Mouse (Mus musculus): ENCODE results near the gene Gkap1.

Gene Gkap1

DNA sequence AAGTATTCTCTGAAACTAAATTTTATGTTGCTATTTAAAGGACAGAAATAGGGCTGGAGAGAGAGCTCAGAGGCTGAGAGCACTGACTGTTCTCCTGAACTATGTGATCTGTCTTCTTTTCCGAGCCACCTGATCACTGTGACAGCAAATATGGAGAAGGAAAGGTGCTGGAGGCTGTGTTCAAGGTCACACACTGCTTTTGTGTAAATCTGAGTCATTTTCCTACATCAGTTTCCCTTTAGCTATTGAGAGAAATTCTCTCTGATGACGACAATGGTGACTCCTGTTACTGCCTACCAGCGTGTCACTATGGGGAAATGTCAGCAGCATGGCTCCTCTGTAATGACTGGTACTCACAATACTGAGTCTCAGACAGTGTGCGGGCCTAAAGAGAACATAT, 13.8 kb downstream of the Gkap1 start:
- DNase-seq: no peak

DNA sequence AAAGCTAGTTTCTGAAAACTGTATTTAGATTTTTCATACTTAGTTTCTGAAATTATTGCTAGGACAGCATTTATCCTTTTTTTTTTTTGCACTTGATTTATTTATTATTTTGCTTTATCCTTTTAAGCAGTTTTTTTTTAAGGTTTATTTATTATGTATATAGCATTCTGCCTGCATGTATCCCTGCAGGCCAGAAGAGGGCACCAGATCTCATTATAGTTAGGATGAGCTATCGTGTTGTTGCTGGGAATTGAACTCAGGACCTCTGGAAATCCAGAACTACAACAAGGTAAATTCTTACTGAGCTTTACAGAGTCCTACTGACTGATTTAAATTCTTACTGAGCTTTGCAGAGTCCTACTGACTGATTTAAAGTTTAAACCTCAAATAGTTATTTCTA, 22.2 kb downstream of the Gkap1 start:
- DNase-seq: no peak

DNA sequence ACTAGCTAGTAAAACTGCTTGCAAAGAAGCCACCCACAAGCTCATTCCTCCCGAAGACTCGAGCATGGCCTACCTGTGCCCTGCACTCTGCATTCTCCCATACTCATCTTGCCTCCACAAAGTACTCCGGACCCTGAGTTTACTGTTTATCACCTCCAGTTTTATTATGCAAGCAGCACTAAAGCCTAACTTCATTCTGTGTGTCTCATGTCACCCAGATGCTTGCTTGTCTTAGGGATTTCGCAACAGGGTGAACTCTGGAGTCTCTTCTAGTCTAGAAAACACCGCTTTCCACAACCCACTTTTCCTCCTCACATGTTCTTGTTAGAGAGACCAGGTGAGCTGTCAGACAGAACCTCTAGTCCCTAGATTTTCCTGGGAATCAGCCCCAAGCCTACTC, 26.5 kb downstream of the Gkap1 start:
- no peak for DNase-seq

DNA sequence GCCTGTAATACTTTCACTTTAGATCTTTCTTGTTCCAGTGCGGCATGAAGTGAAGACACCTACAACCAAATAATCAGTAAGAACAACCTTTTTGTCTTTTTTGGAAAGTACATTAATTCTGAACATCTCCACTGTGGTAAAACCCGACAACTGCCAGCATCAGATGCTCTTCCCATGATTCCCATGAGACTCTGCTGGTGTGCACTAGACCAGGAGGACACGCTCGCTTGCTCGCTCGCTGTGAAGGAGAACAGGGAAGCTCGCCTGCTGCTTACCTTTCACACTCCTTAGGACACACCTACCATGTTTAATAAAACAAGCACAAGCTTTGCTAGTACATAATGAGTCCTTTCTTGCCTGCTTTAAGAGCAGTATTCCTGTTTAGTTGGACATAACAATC, 39.0 kb downstream of the Gkap1 start:
- no peak for DNase-seq

DNA sequence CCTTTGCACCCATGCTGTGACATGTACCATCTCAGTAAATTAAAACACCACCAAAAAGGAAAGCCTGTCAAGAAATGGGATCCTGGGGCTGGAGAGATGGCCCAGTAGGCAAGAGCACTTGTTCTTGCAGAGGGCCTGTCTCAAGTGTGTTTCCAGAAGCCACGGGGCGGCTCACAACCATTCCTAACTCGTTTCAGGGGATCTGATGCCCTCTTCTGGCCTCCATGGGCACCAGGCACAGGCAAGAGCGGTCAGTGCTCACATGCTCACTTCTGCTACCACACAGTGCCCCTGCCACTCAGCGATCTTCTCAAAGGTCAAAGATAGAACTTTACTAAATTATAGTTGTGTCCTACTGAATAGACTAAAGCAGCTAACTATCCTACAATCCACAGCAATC, 42.9 kb downstream of the Gkap1 start:
- peak; percentile 60 to 77 for DNase-seq

DNA sequence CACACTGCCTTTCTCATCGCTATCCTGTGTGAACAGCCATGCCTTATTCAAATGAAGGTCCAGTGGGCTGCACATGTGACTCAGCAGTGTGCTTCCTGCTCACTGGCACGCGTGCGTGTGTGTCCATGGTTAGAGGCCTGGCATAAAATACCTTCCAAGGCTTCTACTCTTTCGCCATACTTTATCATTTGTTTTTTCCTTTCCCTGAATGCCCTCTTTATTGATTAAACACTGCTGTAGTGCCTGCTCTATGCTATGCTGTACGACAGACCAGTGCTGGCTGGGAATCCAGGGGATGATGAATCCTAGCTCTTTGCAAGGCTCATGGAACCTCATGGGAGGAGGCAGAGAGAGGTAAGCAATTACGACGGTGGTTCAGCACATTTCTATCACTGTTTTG, 43.4 kb downstream of the Gkap1 start:
- no peak for DNase-seq

DNA sequence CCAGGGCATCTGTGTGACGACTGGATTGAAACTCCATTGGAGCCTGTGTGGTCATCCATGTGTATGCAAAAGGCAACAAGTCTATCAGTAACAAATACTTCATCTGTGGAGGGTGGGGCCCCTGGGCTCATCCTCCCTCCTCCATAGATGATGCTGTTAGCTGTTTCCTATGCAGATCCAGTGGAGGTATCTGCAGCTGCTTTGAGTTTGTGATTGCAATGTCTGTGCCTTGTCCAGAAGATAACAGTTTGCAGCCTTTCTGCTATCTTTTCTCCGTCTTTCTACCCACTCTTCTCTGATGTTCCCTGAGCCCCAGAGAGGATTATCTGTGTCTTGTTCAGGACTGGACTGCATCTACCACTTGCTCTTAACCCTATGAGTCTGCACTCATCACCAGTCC, 46.9 kb downstream of the Gkap1 start:
- no peak for DNase-seq

DNA sequence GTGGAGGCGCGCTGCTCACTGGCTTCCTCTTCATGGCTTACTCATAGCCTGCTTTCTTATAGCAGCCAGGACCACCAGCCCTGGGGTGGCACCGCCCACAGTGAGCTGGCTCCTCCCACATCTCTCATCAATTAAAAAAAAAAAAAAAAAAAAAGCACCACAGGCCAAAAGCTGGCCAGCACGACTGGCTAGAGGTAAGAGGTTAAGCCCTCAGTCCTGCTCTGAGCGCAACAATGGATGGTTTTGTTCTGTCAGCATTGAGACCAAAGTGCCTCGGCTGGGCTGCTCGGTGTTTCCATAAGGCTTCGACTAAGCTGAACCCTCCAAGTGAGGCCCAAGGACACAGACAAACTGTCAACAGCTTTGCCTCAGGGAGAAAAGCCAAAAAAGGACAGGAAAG, 49.8 kb downstream of the Gkap1 start:
- DNase-seq: no peak

DNA sequence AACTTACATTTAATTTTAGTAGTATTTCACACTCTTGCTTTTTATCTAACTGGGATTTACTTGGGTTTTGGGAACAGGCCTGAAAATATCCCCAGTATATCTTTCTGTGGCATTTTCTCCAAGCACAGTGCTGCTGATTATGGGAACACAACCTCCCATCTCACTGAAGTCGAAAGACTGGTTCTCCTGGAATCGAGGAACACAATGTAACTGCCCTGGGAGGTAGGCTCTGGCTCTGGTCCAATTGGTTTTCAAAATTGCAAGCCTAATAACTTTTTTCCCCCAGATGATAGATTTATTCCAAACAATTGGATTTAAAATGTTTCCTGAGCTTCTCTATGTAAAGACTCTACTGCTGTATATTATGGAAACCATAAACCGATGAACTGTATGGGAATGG, 55.3 kb downstream of the Gkap1 start:
- DNase-seq: peak; percentile 47 to 72

DNA sequence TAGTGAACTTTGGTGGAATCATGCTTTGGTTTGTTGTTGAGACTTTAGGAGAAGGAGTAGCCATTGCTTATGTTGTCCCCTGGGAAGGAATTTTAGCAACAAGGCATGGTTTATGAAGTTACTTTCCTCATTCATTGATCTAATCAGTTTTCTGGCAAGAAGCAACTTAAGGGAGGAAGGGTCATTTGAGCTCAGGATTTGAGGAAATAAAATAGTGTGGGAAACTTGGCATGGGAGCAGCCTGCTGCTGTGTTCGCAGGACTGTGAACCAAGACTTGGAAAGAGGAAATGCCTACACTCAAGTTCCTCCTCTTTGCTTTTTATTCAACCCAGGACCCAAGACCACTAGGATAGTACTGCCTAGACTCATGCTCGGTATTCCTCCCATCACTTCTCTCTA, 58.0 kb downstream of the Gkap1 start:
- DNase-seq: no peak

DNA sequence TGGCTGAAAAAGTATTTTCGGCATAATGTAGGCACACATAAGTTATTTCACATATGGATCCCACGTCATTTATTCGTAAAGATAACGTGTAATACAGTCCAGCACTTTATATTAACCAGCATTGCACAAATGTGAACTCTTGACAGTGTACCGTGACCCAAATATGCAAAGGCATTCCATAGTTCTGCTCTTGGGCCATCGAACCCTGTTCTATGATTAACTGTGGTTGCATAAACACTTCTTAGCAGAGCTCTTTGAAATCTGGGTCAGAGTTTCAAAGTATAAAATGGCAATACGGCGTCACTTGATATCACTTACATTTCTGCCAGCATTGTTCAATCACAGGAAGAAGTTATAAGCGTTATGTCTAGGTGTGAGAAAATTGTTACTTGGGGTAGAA, 59.1 kb downstream of the Gkap1 start:
- DNase-seq: peak in 1 of 2 experiments; percentile 33

DNA sequence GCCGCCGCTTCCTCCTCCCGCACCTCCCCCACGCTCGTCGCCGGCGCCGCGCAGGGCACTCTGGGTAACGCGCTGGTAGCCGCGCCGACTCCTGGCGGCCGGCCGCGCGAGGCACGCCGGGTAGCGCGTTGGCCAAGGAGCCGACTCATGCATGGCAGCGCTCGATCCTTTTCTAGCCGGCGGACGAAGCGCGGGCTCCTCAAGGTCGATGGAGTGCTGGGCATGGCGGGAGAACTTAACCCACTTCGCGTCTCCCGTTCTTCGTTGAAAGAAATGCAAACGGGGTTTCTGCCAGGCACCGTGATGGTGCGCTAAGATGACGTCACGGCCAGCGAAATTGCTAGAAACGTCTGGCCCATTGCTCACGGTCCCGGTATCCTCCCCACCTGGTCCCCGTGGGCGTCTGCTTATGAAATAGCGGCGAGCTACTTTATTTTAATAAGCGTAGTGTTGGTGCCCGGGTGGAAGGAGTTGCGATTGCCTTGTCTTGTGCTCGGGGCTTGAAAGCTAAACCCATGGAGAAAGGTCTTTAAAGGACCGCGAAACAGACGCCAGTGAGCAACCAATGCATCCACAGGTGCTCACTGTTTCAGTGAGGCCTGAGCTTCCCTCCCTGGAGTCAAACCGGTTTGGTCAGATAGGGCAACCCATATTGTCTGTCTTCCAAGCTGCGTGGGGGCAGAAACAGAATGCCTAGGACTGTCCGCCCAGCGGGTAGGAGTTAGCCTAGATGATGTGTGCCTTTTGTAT, 59.7 kb downstream of the Gkap1 start, which contains the start of gene Ubqln1:
TSS of gene Ubqln1 (minus strand) at position 62 of the 750 bp plus-strand sequence.
- DNase-seq: peak; percentile 86 to 89

DNA sequence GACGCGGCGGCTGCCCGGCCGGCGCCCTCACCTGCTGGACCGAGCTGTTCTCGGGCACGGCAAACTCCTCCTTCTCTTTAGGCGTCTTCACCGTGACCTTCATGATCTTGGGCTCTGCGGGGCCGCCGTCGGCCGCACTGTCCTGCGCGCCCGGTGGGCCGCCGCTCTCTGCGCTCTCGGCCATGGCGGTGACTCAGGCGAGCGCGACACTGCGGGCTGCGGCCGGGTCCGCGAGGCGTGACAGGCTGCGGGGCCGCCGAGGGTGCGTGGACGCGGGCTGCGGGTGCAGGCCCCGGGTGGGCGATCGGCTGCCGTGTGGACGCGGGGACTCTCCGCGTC, 60.3 kb downstream of the Gkap1 start:
- DNase-seq: no peak

DNA sequence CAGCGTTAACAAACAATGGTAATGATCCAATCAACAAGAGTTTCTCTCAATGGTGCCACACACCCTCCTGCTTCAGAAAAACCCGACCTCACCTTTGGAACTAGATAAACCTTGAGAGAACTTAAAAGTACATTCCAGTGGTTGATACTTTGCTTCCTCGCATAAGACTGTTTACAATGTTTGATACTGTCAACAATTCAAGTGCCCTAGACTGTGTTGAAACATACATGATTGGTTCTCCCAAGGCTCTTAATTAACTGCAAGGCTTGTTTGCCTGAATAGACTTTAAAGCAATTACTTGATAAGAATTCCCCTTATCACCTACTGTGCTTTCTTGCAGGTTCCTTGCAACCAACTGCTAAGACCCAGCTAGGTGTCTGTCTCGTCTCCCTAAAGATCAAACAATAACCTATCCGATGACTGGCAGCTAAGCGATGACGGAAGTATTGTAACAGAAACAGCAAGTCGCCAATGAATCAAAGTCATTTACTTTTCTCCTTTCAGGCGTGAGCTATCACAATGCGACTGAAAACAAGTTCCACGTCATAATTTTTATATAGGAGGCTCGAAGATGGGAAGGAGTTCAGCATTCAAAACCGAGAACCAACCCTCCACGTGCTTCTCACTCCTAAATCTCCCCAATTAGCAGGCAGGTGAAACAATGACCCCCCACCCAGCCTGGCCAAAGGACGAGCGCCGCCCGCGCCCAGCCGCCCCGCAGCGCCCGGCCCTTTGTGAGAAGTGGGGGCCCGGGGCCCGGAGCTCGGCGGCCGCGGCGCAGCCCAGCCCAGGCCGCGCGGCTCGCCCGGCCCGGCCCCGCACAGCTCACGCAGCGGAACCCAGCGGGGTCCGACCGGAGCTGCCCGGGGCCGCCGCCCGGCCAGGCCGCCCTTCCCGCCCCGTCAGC, 60.9 kb downstream of the Gkap1 start:
- peak in 1 of 2 experiments; percentile 24 for DNase-seq

DNA sequence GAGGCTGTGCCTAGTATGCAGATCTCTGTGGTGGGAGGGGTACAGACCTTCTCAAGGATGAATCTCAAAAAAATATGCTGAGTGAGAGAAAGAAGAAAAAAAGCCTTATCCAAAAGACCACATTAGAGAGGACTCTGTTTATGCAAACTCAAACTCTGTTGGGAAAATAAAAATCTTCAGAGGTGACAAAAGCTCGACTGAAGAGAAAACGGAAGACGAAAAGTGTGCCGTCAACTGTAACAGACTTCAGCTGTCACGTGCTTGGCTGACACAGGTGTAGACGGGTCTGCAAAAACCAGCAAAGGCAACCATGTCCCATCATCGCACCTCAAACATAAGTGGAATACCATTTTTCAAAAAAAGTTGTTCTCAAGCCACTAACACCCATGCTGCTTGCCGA, 61.7 kb downstream of the Gkap1 start:
- no peak for DNase-seq

DNA sequence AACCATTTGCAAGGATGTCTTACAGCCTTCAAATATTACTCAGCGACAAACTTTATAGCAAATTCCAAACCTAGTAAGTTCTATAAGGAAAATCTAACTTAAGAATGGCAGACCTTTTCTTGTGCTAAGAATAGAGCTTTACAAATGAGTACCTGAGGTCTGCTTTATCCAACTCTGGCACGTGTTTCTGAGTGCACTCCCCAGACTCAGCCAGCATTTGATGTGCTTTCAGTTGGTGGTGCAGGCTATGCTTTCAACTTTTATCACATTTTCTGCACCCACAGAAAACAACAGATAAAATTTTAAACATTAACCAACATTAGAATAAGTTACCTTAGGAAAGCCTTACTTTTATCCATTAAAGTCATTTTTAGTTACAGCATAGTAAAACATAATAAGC, 63.0 kb downstream of the Gkap1 start:
- no peak for DNase-seq

DNA sequence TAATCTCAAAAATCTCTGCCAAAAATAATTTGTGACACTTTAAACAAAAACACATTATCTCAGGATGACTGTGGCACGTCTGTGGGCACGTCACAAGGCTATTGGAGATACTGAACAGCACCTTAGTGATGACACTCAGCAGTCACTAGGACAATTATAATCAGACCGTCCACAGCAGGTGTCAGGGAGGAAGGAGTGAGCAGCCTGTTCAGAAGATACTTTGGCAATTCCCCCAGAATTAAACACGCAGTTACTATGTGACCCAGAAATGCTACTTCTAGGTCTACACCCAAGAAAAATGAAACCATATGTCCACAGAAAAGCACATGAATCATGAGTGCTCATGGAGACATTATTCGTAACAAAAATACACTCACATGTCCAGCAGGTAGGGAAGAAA, 65.1 kb downstream of the Gkap1 start:
- DNase-seq: no peak

DNA sequence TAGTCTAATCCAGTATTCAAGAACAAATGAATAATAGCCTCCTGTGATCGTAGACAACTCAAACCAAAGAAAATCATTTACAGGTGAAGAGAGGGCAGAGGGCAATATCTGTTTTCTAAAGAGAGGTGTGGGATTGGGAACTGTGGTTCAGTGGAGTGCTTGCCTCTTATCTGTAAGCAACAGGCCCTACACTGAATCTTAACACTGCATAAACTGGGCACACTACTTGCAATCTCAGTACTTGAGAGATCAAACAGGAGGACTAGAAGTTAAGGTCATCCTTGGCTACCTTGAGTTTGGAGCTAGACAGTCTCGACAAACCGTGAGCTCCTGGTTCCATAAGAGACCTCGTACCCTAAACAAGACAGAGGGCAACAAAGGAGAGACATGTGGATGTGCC, 69.4 kb downstream of the Gkap1 start:
- DNase-seq: no peak

DNA sequence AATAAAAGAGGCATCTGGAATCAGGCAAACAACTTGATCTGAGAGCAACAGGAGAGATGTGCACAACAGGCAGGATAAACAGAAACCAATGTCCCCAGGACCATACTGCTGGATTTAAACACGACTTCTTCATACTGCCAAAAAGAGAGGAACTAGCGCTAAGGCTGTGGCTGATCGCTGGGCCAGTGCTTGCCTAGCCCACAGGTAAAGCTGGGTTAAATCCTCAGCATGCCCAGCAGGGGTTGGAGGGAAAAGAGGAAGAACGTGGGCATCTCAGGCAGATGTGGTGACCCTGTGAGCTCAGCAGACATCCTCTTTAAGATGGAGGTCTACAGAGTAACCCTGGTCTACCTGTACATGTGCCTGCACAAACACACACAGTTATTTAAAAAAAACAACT, 70.5 kb downstream of the Gkap1 start:
- DNase-seq: no peak

DNA sequence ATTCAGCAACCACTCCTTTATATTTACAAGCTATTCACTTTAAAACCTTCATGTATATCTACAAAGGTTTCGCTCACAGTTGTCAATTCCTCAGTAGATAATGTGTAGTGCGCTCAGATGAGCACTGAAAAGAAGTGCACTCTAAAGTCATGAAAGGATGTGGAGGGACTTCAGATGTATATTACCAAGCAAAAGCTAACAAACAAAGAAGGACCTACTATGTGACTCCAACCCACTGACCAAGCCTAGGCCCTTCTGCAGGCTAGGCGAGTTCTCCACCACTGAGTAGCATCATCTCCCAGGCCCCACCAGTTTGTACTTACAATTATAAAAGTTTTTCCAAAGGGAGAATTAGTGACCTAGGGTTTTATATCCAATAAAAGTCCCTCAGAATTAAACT, 71.3 kb downstream of the Gkap1 start:
- DNase-seq: no peak

DNA sequence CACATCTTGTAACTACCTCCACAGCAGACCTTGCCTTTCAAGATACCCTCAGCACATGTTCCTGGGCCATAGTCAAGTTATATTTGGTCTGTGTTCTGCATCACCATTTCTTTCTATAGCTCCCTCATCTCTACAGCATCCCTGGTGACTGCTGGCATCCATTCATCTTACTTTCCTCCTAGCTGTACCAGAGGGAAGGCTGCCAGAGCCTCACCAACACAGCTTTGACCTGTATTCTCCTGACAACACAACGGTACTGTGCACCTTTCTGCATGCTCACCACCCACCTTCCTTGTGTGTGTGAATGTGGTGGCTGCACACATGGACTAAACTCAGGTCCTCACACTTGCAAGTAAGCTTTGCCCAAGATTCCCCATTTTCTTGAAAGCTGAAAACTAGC, 72.6 kb downstream of the Gkap1 start:
- no peak for DNase-seq

DNA sequence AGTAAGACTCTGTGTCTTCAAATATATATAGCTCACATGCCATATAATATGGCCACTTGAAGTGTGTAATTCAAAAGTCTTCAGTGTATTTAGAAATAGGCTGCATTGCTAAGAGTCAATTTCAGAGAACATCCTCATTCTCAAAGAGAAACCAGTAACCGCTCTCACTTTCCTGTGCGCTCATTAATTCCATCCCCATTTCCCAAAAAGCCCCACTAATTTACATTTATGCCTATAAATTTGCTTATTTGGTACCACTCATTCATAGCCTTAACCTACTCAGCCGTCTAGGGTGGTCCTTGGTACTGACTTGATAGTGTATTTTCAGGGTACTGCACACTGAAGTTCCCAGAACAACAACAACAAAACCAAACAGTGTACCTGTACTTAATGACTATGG, 73.6 kb downstream of the Gkap1 start:
- DNase-seq: no peak

DNA sequence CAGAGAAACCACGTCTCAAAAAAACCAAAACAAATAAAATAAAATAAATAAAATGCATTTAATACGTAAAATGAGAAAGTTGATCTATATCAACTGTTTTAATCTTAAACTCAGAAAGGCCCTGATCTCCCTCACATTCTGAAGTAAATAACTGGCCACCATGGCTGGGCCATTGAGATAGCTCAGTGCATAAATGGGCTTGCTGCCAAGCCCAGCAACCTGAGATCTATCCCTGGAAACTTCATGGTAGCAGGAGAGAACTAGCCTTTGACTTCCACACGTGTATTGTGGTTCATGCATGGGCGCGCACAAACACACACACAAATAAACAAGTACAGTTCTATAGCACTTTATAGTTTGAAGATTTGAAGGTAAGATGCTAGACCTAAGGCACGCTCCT, 74.2 kb downstream of the Gkap1 start:
- no peak for DNase-seq

DNA sequence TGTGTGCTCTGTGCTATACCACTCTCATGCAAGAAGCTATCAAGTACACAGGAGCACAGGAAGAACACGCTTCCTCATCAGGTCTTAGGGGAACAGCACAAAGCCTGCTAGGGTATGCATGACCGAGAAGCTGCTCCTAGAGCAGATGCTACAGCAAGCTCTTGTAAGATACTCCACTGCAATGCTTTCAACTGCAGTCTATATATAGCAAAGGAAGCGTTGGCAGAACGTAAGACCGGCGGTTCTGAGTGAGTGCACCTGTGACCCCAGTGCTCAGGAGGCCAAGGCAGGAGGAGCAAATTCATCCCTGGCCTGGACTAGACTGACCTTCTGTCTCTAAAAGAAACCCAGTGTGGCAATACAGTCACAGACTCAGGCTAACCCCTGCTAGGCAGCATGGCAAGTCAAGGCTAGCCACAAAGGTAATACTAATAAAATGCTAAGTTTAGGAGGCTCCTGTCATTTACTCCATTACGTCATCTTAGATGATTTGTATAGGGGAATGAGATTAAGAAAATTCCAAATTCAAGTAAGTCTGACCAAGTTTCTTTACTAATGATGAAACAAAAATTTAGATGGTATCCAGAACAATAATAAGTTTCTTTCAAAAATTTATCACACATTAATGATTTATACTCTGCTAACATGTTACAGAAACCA, 77.4 kb downstream of the Gkap1 start:
- no peak for DNase-seq
